Comparison of ENCODE assay signal across 24 mouse cellular contexts in the genomic region with DNA sequence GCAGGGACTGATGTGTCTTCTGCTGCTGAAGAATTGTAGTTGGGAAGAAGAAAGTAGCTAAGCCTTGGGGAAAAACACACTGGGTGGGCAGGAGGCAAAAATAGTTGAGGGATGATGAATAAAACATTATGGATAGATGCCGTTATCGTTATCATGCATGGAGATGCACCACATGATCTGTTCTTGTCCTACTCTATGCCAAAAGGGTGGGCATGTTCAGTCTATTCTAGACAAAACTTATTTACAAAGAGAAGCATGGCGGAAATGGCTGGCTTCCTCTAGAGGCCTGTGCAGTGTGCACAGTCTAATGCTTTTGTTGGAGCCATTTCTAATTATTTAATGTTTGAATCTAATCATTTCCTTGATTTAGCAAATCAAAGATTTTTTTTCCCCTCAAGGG.
DNase-seq lines count a peak whose midpoint lies in the region; ATAC-seq and TF ChIP-seq lines count a peak whose summit lies in the region.
"Had no signal": no experiment of that assay in that cellular context is flagged by ENCODE, and none has a peak within 500 bp of the region (broad histone marks: within the 10 kb centered on the region; RNA-seq: fewer than 3 reads in every experiment).

No protein-coding gene starts in this region.

- no peaks in the 10 kb centered on the region for H3K9me3 ChIP-seq in midbrain, embryonic 13.5 days
- H3K9me3 ChIP-seq in midbrain, embryonic 10.5 days (replicated peaks), result no peaks in the 10 kb centered on the region
- no peaks in the 10 kb centered on the region for H3K9me3 ChIP-seq in midbrain, postnatal 0 days (ENCODE audit: low read length)
- H3K9me3 ChIP-seq: hindbrain, embryonic 12.5 days; intestine, embryonic 15.5 days; limb, embryonic 10.5 days; limb, embryonic 15.5 days; liver, embryonic 13.5 days; neural tube, embryonic 13.5 days had no signal

- WGBS in midbrain, embryonic 13.5 days, result 62% methylated on average over 3 of the region's 3 CpGs
- 86% methylated on average over 3 of the region's 3 CpGs for WGBS in midbrain, embryonic 10.5 days
- 44% methylated on average over 3 of the region's 3 CpGs for WGBS in midbrain, postnatal 0 days

- H3K4me2 ChIP-seq in midbrain, embryonic 13.5 days (replicated peaks), result no peak overlapping the region
- H3K4me2 ChIP-seq in midbrain, postnatal 0 days (ENCODE audit: low read depth, low read length, poor library complexity, severe bottlenecking), result no peak overlapping the region
- H3K4me2 ChIP-seq: heart, embryonic 11.5 days; hindbrain, embryonic 12.5 days; intestine, embryonic 15.5 days; limb, embryonic 15.5 days; liver, embryonic 13.5 days; neural tube, embryonic 13.5 days had no signal

- DNase-seq in frontal cortex, postnatal 25 days (ENCODE audit: low spot score in 2 of 2), result no peak
- DNase-seq in midbrain, embryonic 10.5 days (ENCODE audit: low spot score), result no peak
- peak; percentile 28 for DNase-seq in brain, embryonic 14.5 days (ENCODE audit: low read depth)
- peak; percentile 9 for DNase-seq in midbrain, postnatal 0 days (ENCODE audit: low spot score)
- no peak for DNase-seq in thymus, postnatal 0 days (ENCODE audit: low spot score)
- DNase-seq: adrenal gland, adult 2 months; cerebellum, adult 11 months; gastrocnemius, adult 2 months; gastrocnemius, postnatal 36 days; heart, adult 18-20 months; heart, postnatal 36 days; liver, embryonic 13.5 days; lung, adult 18-20 months; thymus, postnatal 14 days had no signal

- no peak for TF ChIP-seq POLR2A in brain, embryonic 14.5 days (IDR thresholded peaks at IDR 0.05; ENCODE audit: borderline replicate concordance, extremely low read depth, insufficient read depth, insufficient read length, poor library complexity, severe bottlenecking)

- peak; percentile 66 for ATAC-seq in frontal cortex, adult (ENCODE audit: low TSS enrichment)
- 0 out of 2 replicates have a peak, but pooled peaks have one; percentile 56 for ATAC-seq in midbrain, embryonic 13.5 days
- ATAC-seq in midbrain, postnatal 0 days (ENCODE audit: low FRiP score), result no peak
- ATAC-seq: CD4-positive, CD25-positive, alpha-beta regulatory T cell, adult 4 months had no signal

- no peaks in the 10 kb centered on the region for H3K36me3 ChIP-seq in midbrain, embryonic 13.5 days
- H3K36me3 ChIP-seq in midbrain, embryonic 10.5 days, result no peaks in the 10 kb centered on the region
- no peaks in the 10 kb centered on the region for H3K36me3 ChIP-seq in midbrain, postnatal 0 days (ENCODE audit: insufficient read depth, low read length)
- H3K36me3 ChIP-seq: hindbrain, embryonic 12.5 days; intestine, embryonic 15.5 days; limb, embryonic 10.5 days; limb, embryonic 15.5 days; liver, embryonic 13.5 days; neural tube, embryonic 13.5 days had no signal

- H3K27me3 ChIP-seq in midbrain, embryonic 13.5 days, result no peaks in the 10 kb centered on the region
- H3K27me3 ChIP-seq in midbrain, embryonic 10.5 days (ENCODE audit: low read depth, poor library complexity, severe bottlenecking), result no peaks in the 10 kb centered on the region
- H3K27me3 ChIP-seq in midbrain, postnatal 0 days (ENCODE audit: insufficient read depth, low read length), result no peaks in the 10 kb centered on the region
- H3K27me3 ChIP-seq: hindbrain, embryonic 12.5 days; intestine, embryonic 15.5 days; liver, embryonic 13.5 days had no signal

- peaks cover 12% of the 10 kb centered on the region for H3K4me1 ChIP-seq in midbrain, embryonic 13.5 days (replicated peaks)
- H3K4me1 ChIP-seq in midbrain, embryonic 10.5 days, result peaks cover 18% of the 10 kb centered on the region
- peaks cover 5% of the 10 kb centered on the region; the same call in 1 of the 2 replicates for H3K4me1 ChIP-seq in midbrain, postnatal 0 days (ENCODE audit: insufficient read depth, low read length)
- H3K4me1 ChIP-seq: intestine, embryonic 15.5 days; limb, embryonic 15.5 days; liver, embryonic 13.5 days had no signal

- no peak overlapping the region for H3K9ac ChIP-seq in midbrain, embryonic 13.5 days (replicated peaks)
- no peak overlapping the region for H3K9ac ChIP-seq in midbrain, postnatal 0 days (replicated peaks; ENCODE audit: low read length, poor library complexity, severe bottlenecking)
- H3K9ac ChIP-seq: hindbrain, embryonic 12.5 days; intestine, embryonic 15.5 days; limb, embryonic 15.5 days; liver, embryonic 13.5 days; neural tube, embryonic 13.5 days had no signal

- no peak overlapping the region for H3K27ac ChIP-seq in midbrain, embryonic 13.5 days
- H3K27ac ChIP-seq in midbrain, embryonic 10.5 days (replicated peaks), result no peak overlapping the region
- no peak overlapping the region for H3K27ac ChIP-seq in midbrain, postnatal 0 days (ENCODE audit: low read depth, low read length)
- H3K27ac ChIP-seq: hindbrain, embryonic 12.5 days; hindbrain, postnatal 0 days; intestine, embryonic 15.5 days; limb, embryonic 10.5 days; limb, embryonic 15.5 days; liver, embryonic 13.5 days; neural tube, embryonic 13.5 days had no signal

- TF ChIP-seq CTCF in brain, embryonic 14.5 days (IDR thresholded peaks at IDR 0.05; ENCODE audit: borderline replicate concordance, extremely low read depth, insufficient read depth, insufficient read length), result no peak
- no peak for TF ChIP-seq CTCF in midbrain, postnatal 0 days (IDR thresholded peaks at IDR 0.05)

- H3K4me3 ChIP-seq in midbrain, embryonic 13.5 days (replicated peaks), result no peak overlapping the region
- H3K4me3 ChIP-seq in midbrain, embryonic 10.5 days, result no peak overlapping the region
- no peak overlapping the region for H3K4me3 ChIP-seq in midbrain, postnatal 0 days (ENCODE audit: low read depth, low read length)
- H3K4me3 ChIP-seq: gastrocnemius, adult 2 months; hindbrain, embryonic 12.5 days; intestine, embryonic 15.5 days; limb, embryonic 10.5 days; limb, embryonic 15.5 days; liver, embryonic 13.5 days; neural tube, embryonic 13.5 days had no signal

Comparison
In these comparisons a context has a peak if more than half of its experiments do, and no peak if none do; other contexts are left out.
1. DNase-seq: peak in brain, embryonic 14.5 days (single experiment) and midbrain, postnatal 0 days (single experiment); none in frontal cortex, postnatal 25 days (0 of 2), midbrain, embryonic 10.5 days (single experiment) and thymus, postnatal 0 days (single experiment).